Mouse (Mus musculus): ENCODE measurements around the gene Hoxc4. TPM values are rescaled to one million over a fixed set of nuclear protein-coding genes. Genes with fewer than 3 reads are reported as not detected.
A peak's percentile ranks its signal among the peaks of the same experiment; 100 is the strongest.

Hoxc4 gene
- polyA plus RNA-seq, 1 experiment from 2014 or later = 1.7 TPM

DNA sequence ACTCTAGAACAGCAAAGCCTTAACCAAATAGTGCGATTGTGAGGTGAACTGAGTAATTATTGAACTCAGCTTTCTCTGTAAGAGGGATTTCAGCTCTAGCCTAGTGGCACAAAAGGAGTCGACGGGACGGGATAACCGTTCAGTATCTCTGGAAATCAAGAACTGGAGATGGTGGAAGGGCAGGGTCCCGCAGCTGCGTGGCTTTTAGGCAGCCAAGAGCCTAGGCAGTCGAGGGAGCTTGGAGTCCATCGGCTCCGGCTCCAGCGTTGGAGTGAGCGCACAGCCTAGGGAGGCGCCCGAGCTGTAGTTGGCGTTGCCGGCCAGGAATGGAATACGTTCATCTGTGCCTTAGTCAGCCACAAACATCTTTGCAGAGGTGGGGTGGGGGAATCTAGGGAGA is 13.4 kb upstream of the Hoxc4 start:
- Histone ChIP-seq H3K27ac (no peak overlapping the region), H3K27me3 (peaks cover 97% of the 10 kb centered on the region), H3K4me1 (peaks cover 23% of the 10 kb centered on the region), H3K9ac (no peak overlapping the region), H3K36me3 (no peaks in the 10 kb centered on the region), H3K4me3 (no peak overlapping the region), H3K9me3 (no peaks in the 10 kb centered on the region), H3K4me2 (peak overlapping the region; percentile 17; the same call in 1 of the 2 replicates)
- WGBS = 3% methylated on average over 17 of the region's 17 CpGs
- no peak for ATAC-seq (ENCODE audit: insufficient number of reproducible peaks, low FRiP score, low TSS enrichment, low read depth)

DNA sequence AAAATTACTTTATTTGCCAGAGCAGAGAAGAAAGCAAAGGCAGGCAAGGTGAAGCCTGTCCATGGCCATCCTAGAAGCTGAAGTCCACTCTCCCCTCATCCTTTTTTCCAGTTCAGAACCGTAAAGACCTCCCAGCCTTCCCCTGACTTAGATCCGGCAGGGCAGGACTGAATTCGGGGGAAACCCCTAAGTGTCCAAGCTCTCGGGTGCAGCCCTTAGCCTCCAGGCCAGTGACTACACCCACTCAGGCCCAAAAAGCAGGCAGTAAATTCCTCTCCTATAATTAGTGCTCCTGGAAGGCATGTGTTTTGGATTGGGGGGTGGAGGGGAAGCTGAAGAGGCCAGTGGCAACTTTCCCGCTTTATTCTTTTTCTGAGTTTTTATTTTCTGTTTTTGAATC is 12.9 kb upstream of the Hoxc4 start:
- Histone ChIP-seq H3K4me1 (peaks cover 23% of the 10 kb centered on the region), H3K4me3 (no peak overlapping the region), H3K9ac (no peak overlapping the region), H3K9me3 (no peaks in the 10 kb centered on the region), H3K4me2 (0 out of 2 replicates have a peak overlapping the region, but pooled peaks have one; percentile 17), H3K36me3 (no peaks in the 10 kb centered on the region), H3K27me3 (peaks cover 97% of the 10 kb centered on the region), H3K27ac (peak overlapping the region; percentile 40; the same call in 1 of the 2 replicates)
- WGBS = 17% methylated on average over 5 of the region's 5 CpGs
- ATAC-seq (ENCODE audit: insufficient number of reproducible peaks, low FRiP score, low TSS enrichment, low read depth) = no peak

DNA sequence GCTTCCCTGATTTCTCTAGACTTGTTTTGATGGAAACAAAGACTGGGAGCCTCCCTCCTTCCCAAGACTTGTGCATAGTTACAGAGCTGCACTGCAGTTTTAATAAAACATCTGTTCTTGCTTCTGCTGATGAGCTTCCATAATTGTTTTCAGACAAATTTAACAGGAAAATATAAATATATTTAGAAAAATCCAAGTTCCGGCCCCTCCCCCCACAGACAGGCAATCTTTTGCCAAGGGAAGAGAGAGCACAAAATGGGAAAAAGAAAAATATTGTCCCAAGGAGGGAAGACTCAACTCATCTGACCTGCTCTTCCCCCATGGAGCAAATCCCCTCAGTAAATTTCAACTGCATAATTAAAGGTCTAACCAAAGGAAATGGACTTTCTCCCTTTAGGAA is 12.4 kb upstream of the Hoxc4 start:
- ATAC-seq (ENCODE audit: insufficient number of reproducible peaks, low FRiP score, low TSS enrichment, low read depth) = no peak
- Histone ChIP-seq H3K4me3 (no peak overlapping the region), H3K27me3 (peaks cover 97% of the 10 kb centered on the region), H3K27ac (no peak overlapping the region), H3K4me1 (peaks cover 28% of the 10 kb centered on the region), H3K36me3 (no peaks in the 10 kb centered on the region), H3K9ac (no peak overlapping the region), H3K4me2 (no peak overlapping the region), H3K9me3 (no peaks in the 10 kb centered on the region)
- WGBS = 12% methylated on average over 1 of the region's 1 CpGs

DNA sequence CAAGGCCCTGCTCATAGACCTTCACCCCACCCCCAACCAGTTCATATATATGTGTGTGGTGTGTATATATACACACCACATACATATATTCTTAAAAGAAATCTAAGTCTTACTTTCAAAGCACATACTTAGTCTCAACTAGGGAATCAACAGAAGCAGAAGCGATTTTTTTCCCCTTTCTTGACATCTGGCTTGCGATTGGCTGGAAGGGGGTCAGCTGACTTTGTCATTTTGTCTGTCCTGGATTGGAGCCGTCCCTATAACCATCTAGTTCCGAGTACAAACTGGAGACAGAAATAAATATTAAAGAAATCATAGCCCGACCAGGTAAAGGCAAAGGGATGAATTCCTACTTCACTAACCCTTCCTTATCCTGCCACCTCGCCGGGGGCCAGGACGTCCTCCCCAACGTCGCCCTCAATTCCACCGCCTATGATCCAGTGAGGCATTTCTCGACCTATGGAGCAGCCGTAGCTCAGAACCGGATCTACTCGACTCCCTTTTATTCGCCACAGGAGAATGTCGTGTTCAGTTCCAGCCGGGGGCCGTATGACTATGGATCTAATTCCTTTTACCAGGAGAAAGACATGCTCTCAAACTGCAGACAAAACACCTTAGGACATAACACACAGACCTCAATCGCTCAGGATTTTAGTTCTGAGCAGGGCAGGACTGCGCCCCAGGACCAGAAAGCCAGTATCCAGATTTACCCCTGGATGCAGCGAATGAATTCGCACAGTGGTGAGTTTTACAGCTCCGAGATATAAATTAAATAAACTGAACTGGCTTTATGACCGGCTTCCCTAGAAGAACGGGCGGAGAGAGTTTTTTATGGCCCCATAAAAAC is 9.2 kb upstream of the Hoxc4 start:
- Histone ChIP-seq H3K4me1 (peaks cover 45% of the 10 kb centered on the region), H3K9ac (no peak overlapping the region)
- ATAC-seq (ENCODE audit: insufficient number of reproducible peaks, low FRiP score, low TSS enrichment, low read depth) = no peak

DNA sequence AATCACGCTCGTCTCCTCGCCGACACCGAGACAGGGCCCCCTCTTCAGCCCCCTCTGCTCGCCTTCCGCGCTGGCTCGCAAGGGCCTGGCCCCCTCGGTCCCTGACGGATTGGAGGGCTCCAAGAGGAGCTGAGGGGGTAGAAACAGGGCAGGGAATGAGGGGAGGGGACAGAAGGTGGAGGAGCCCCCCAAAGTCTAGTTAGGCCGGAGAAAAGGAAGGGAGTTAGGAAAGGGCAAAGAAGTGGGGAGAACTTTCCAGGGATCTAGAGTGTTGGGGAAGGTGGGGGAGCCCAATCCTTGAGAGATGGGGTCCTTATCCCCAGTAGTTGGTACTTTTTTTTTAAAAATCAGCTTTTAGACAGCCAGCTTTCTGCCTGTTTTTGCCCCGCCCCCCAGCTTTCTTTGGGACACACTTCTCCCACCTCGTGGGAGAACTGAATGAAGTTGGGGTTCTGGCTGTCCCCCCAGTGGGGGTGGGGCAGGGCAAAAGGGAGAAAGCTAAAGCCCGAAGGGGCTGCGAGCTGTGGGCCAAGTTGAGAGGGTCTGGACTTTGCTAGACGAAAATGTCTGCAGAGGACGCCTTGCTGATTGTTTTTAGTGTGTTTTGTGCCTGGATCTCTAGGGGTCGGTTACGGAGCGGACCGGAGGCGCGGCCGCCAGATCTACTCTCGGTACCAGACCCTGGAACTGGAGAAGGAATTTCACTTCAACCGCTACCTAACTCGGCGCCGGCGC is 8.5 kb upstream of the Hoxc4 start:
- Histone ChIP-seq H3K9me3 (no peaks in the 10 kb centered on the region), H3K27ac (no peak overlapping the region; the same call in 1 of the 2 replicates), H3K9ac (no peak overlapping the region), H3K4me2 (peak overlapping the region; percentile 35), H3K4me1 (peaks cover 52% of the 10 kb centered on the region), H3K4me3 (peak overlapping the region; percentile 21), H3K27me3 (peaks cover 96% of the 10 kb centered on the region), H3K36me3 (no peaks in the 10 kb centered on the region)
- 16% methylated on average over 31 of the region's 31 CpGs for WGBS
- ATAC-seq (ENCODE audit: insufficient number of reproducible peaks, low FRiP score, low TSS enrichment, low read depth) = no peak

More for the DNA sequence above, 9.2 kb upstream of the Hoxc4 start:
- Histone ChIP-seq H3K9me3 (no peaks in the 10 kb centered on the region), H3K4me3 (peak overlapping the region; percentile 21), H3K27me3 (peaks cover 95% of the 10 kb centered on the region), H3K36me3 (no peaks in the 10 kb centered on the region), H3K4me2 (peak overlapping the region; percentile 35), H3K27ac (no peak overlapping the region)
- 5% methylated on average over 27 of the region's 27 CpGs for WGBS

DNA sequence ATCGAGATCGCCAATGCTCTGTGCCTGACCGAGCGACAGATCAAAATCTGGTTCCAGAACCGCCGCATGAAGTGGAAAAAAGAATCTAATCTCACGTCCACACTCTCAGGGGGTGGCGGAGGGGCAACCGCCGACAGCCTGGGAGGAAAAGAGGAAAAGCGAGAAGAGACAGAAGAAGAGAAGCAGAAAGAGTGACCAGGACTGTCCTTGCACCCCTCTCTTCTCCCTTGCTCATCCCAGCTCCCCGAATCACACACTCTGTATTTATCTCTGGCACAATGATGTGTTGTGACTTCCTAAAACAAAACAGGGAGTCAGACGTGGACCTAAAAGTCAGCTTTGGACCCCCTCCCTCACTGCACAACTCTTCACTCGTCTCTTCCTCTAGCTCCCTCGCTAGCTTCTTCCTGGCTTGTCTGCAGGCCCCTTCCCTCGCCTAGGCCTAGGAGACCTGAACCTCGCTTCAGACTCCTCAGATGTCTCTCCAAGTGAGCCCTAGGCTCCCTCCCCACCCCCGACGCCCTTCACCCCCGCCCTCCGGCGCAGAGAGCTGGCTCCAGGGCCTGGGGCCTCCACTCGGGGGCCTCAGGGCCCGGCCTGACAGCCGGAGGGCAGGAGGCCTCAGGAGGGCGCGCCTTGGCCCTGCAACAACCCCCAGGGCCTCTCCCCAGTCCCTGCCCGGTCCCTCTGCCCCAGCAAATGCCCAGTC is 7.7 kb upstream of the Hoxc4 start:
- no peak overlapping the region for H3K9ac ChIP-seq
- no peaks in the 10 kb centered on the region for H3K36me3 ChIP-seq
- ATAC-seq (ENCODE audit: insufficient number of reproducible peaks, low FRiP score, low TSS enrichment, low read depth) = no peak
- H3K4me2 ChIP-seq = peak overlapping the region; percentile 35; the same call in 1 of the 2 replicates
- peaks cover 96% of the 10 kb centered on the region for H3K27me3 ChIP-seq
- peak overlapping the region; percentile 21; the same call in 1 of the 2 replicates for H3K4me3 ChIP-seq
- WGBS = 22% methylated on average over 28 of the region's 28 CpGs
- no peak overlapping the region for H3K27ac ChIP-seq
- H3K9me3 ChIP-seq = no peaks in the 10 kb centered on the region
- H3K4me1 ChIP-seq = peaks cover 52% of the 10 kb centered on the region

DNA sequence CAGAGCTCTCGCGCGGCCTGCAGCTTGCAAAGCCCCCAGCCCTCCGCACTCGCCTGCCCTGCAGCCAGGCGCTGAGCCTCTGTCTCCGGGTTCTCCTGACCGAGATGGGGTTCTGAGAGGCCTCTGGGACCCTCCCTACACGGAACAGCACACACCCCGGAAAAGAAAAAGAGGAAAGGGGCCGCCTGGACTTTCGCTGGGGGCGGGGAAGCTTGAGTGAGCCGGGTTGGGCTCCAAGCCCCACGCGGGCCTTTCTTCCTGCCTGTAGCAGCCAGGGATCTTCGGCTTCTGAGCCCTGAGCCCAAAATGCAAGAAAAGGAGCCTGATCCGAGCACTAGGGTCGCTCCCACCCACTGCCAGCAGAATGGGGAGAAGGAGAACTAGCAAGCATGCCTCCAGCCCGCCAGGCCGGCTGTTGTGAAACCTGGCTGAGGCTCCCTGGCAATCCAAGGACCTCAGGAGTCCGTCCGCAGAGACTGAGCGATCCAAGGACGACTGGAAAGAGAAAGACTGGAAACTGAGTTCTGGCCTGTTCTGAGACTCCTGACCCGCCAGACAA is 6.7 kb upstream of the Hoxc4 start:
- H3K27ac ChIP-seq = no peak overlapping the region
- H3K9ac ChIP-seq = no peak overlapping the region
- H3K4me3 ChIP-seq = no peak overlapping the region
- no peaks in the 10 kb centered on the region for H3K36me3 ChIP-seq
- ATAC-seq (ENCODE audit: insufficient number of reproducible peaks, low FRiP score, low TSS enrichment, low read depth) = no peak
- peaks cover 53% of the 10 kb centered on the region for H3K4me1 ChIP-seq
- no peak overlapping the region for H3K4me2 ChIP-seq
- 25% methylated on average over 26 of the region's 26 CpGs for WGBS
- H3K9me3 ChIP-seq = no peaks in the 10 kb centered on the region
- H3K27me3 ChIP-seq = peaks cover 96% of the 10 kb centered on the region

DNA sequence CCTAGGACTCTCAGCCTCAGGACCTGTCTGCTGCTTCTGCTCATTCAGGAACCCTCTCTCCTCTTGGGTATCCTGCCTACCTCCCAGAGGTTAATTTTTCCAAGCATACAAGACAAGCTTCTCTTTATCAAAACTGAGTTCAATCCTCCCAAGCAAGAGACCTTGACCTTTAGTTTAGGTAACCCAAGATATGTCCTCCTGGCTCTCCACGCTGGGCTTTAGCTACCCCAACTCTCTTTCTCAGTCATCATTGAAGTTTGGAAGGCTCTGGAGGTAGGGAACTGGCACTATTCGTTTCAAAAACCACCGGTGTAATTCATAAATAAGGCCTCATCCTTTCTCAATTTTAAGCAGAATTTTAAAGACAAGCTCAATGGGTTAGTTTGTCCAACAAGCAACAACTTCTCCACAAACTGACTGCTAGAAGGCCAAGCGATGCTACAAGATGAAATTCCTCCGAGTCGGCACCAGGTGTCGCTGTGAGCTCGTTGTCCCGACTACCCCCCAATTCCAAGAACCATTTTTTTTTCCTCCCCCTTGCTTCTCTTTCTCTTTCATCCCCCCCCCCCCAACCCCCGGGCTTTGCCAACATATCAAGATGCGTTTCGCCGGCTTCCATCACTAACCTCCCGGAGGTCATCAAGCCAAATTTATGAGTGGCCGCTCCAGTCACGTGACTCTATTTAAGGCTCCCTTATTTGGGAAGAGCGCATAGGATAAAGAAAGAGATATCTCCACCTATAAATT is 5.3 kb upstream of the Hoxc4 start:
- Histone ChIP-seq H3K4me3 (peak overlapping the region; percentile 36), H3K9me3 (no peaks in the 10 kb centered on the region), H3K4me1 (peaks cover 50% of the 10 kb centered on the region), H3K27me3 (peaks cover 97% of the 10 kb centered on the region), H3K27ac (no peak overlapping the region), H3K36me3 (no peaks in the 10 kb centered on the region), H3K9ac (no peak overlapping the region), H3K4me2 (peak overlapping the region; percentile 69)
- WGBS = 5% methylated on average over 17 of the region's 17 CpGs
- no peak for ATAC-seq (ENCODE audit: insufficient number of reproducible peaks, low FRiP score, low TSS enrichment, low read depth)

DNA sequence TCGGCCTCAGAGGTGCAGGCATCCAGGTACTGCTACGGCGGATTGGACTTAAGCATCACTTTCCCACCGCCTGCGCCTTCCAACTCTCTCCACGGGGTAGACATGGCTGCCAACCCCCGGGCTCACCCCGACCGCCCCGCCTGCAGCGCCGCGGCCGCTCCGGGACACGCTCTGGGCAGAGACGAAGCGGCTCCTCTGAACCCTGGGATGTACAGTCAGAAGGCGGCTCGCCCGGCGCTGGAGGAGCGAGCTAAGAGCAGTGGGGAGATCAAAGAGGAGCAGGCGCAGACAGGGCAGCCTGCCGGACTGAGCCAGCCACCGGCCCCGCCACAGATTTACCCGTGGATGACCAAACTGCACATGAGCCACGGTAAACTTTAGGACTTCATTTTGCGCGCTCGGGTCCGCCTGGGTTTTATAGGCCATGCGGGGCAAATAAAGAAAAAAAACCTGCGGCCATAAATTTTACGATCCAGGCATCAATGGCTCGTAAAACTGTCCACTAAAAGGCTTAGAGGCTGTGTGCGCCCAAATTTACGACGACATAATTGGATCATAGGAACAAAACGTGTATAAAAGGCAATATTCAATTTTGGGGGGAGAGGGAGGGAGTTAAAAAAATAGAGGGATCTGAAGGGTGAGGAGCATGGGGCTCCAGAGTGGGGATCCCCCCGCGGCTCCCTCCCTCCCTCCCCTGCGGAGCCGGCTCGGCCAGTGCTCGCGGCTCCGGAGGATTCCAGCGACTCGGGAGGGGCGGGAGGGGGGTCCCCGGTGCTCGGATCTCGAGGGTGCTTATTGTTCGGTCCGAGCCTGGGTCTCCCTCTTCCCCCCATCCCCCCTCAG is 4.3 kb upstream of the Hoxc4 start:
- ATAC-seq (ENCODE audit: insufficient number of reproducible peaks, low FRiP score, low TSS enrichment, low read depth) = peak; percentile 50
- Histone ChIP-seq H3K27ac (peak overlapping the region; percentile 47), H3K36me3 (no peaks in the 10 kb centered on the region), H3K4me1 (peaks cover 49% of the 10 kb centered on the region), H3K9me3 (no peaks in the 10 kb centered on the region), H3K4me2 (peak overlapping the region; percentile 69), H3K4me3 (peak overlapping the region; percentile 36), H3K27me3 (peaks cover 97% of the 10 kb centered on the region), H3K9ac (no peak overlapping the region)
- under 1% methylated on average over 48 of the region's 57 CpGs for WGBS

DNA sequence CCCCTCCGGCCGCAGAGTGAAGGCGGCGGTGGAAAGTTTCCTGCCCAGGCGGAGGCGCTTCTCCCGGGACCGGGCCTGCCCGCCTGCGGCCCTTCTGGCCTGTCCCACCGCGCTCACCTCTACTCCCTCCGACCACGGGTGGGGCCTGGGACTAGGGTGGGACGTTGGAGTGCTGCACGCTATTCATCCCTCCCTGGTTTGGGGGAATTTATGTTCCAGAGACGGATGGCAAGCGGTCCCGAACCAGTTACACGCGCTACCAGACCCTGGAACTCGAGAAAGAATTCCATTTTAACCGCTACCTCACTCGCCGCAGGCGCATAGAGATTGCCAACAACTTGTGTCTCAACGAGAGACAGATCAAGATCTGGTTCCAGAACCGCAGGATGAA is 3.7 kb upstream of the Hoxc4 start:
- Histone ChIP-seq H3K4me2 (peak overlapping the region; percentile 69), H3K9ac (no peak overlapping the region), H3K4me3 (peak overlapping the region; percentile 36), H3K36me3 (no peaks in the 10 kb centered on the region), H3K9me3 (no peaks in the 10 kb centered on the region), H3K27me3 (peaks cover 97% of the 10 kb centered on the region), H3K4me1 (peaks cover 43% of the 10 kb centered on the region), H3K27ac (peak overlapping the region; percentile 14)
- WGBS = 4% methylated on average over 26 of the region's 28 CpGs
- ATAC-seq (ENCODE audit: insufficient number of reproducible peaks, low FRiP score, low TSS enrichment, low read depth) = no peak

All from limb, embryonic 15.5 days (tissue).